Mouse (Mus musculus) neural tube, embryonic 12.5 days (tissue): ENCODE data around the gene Chaf1a. TPM values are rescaled to one million over a fixed set of nuclear protein-coding genes. Genes with fewer than 3 reads are reported as not detected.
"Not testable (repeated sequence)": the region's sequence is repeated elsewhere in the genome, so short reads cannot be mapped to it uniquely, and the experiment has no call there.

Source experiments
- ATAC-seq: fragments of 200-750 bp; cut with Nextera tagmentation; 2 replicates; pipeline ENCODE4 v1.8.0; 2017; ENCODE audit warnings: low read depth, mild to moderate bottlenecking, moderate TSS enrichment, moderate library complexity; ENCODE audit not compliant: low FRiP score
- H3K27ac ChIP-seq: fragments of 300-500 bp; sonication (generic); 2 replicates; pipeline ENCODE4 v1.5.1; 2016
- H3K27me3 ChIP-seq: fragments of 300-500 bp; sonication (generic); replicated peaks from 2 replicates; pipeline ENCODE4 v1.6.1; 2016; ENCODE audit warnings: mild to moderate bottlenecking
- H3K36me3 ChIP-seq: fragments of 300-500 bp; sonication (generic); 2 replicates; pipeline ENCODE4 v1.6.1; 2016; ENCODE audit warnings: mild to moderate bottlenecking
- H3K4me1 ChIP-seq: fragments of 300-500 bp; sonication (generic); 2 replicates; pipeline ENCODE4 v1.6.1; 2016
- H3K4me2 ChIP-seq: fragments of 300-500 bp; sonication (generic); replicated peaks from 2 replicates; pipeline ENCODE4 v1.6.1; 2016; ENCODE audit warnings: mild to moderate bottlenecking
- H3K4me3 ChIP-seq: fragments of 300-500 bp; sonication (generic); 2 replicates; pipeline ENCODE4 v1.5.1; 2016
- H3K9ac ChIP-seq: fragments of 300-500 bp; sonication (generic); 2 replicates; pipeline ENCODE4 v1.6.1; 2016; ENCODE audit warnings: mild to moderate bottlenecking
- H3K9me3 ChIP-seq: fragments of 300-500 bp; sonication (generic); 2 replicates; pipeline ENCODE4 v1.6.1; 2016; ENCODE audit warnings: mild to moderate bottlenecking
- WGBS: fragments of 180-500 bp; shearing (Covaris S2); methylation state at CpG from one replicate; pipeline ENCODE4 v1.1.7; 2016; 5-methylcytosine and 5-hydroxymethylcytosine counted together
- polyA plus RNA-seq: library from polyadenylated mRNA; unstranded; fragments of >200 nt; fragmentation: Nextera tagmentation; extraction: Ambion mirVana; gene quantifications from 2 replicates; pipeline ENCODE4 v1.2.1, GENCODE M21; 2016

Gene Chaf1a
- polyA plus RNA-seq, 1 experiment from 2014 or later: 25.3 TPM

GRCm38 (mm10) chr17:56057381-56058120, 17.3 kb downstream of the Chaf1a start:
- H3K4me1 ChIP-seq: no peaks in the 10 kb centered on the region
- H3K27me3 ChIP-seq: no peaks in the 10 kb centered on the region
- ATAC-seq: no peak
- no peak overlapping the region for H3K4me2 ChIP-seq
- no peak overlapping the region for H3K4me3 ChIP-seq
- WGBS: 90% methylated on average over 11 of the region's 11 CpGs
- peaks cover 70% of the 10 kb centered on the region for H3K36me3 ChIP-seq
- no peak overlapping the region for H3K27ac ChIP-seq
- no peak overlapping the region for H3K9ac ChIP-seq
- H3K9me3 ChIP-seq: no peaks in the 10 kb centered on the region

GRCm38 (mm10) chr17:56062081-56062480, 21.8 kb downstream of the Chaf1a start:
- Histone ChIP-seq H3K9me3 (no peaks in the 10 kb centered on the region), H3K9ac (no peak overlapping the region), H3K4me3 (no peak overlapping the region), H3K27me3 (no peaks in the 10 kb centered on the region), H3K4me2 (no peak overlapping the region), H3K4me1 (no peaks in the 10 kb centered on the region), H3K27ac (no peak overlapping the region), H3K36me3 (peaks cover 97% of the 10 kb centered on the region)
- ATAC-seq: no peak
- 93% methylated on average over 7 of the region's 7 CpGs for WGBS

GRCm38 (mm10) chr17:56065715-56066114, 25.5 kb downstream of the Chaf1a start:
- not testable (repeated sequence) for H3K4me3 ChIP-seq, H3K27me3 ChIP-seq, H3K4me2 ChIP-seq, H3K9ac ChIP-seq, H3K9me3 ChIP-seq, H3K4me1 ChIP-seq, ATAC-seq, H3K27ac ChIP-seq
- H3K36me3 ChIP-seq: peaks cover 99% of the 10 kb centered on the region
- WGBS: 80% methylated on average over 6 of the region's 6 CpGs

- H3K4me3 ChIP-seq: no peak overlapping the region
- no peaks in the 10 kb centered on the region for H3K9me3 ChIP-seq
- H3K27ac ChIP-seq: no peak overlapping the region
- no peak overlapping the region for H3K9ac ChIP-seq
- no peaks in the 10 kb centered on the region for H3K27me3 ChIP-seq
- no peaks in the 10 kb centered on the region for H3K4me1 ChIP-seq
- peaks cover 99% of the 10 kb centered on the region for H3K36me3 ChIP-seq
- no peak overlapping the region for H3K4me2 ChIP-seq
- ATAC-seq: no peak
These were observed 26.2 kb downstream of the Chaf1a start for GRCm38 (mm10) chr17:56066451-56066850.

- H3K9ac ChIP-seq: no peak overlapping the region
- no peak overlapping the region for H3K27ac ChIP-seq
- WGBS: 94% methylated on average over 14 of the region's 14 CpGs
- H3K4me3 ChIP-seq: no peak overlapping the region
- ATAC-seq: no peak
- H3K27me3 ChIP-seq: no peaks in the 10 kb centered on the region
- H3K4me1 ChIP-seq: peaks cover 5% of the 10 kb centered on the region
- no peaks in the 10 kb centered on the region for H3K9me3 ChIP-seq
- H3K36me3 ChIP-seq: peaks cover 89% of the 10 kb centered on the region
- no peak overlapping the region for H3K4me2 ChIP-seq
These were observed 28.8 kb downstream of the Chaf1a start for GRCm38 (mm10) chr17:56069066-56069465.

GRCm38 (mm10) chr17:56071126-56071525, 30.9 kb downstream of the Chaf1a start:
- Histone ChIP-seq H3K4me2 (no peak overlapping the region), H3K36me3 (peaks cover 69% of the 10 kb centered on the region), H3K4me1 (peaks cover 19% of the 10 kb centered on the region), H3K27me3 (no peaks in the 10 kb centered on the region), H3K9me3 (no peaks in the 10 kb centered on the region), H3K4me3 (no peak overlapping the region), H3K27ac (no peak overlapping the region), H3K9ac (no peak overlapping the region)
- ATAC-seq: no peak

- no peak for ATAC-seq
- Histone ChIP-seq H3K27ac (no peak overlapping the region), H3K27me3 (no peaks in the 10 kb centered on the region), H3K4me3 (no peak overlapping the region), H3K4me1 (peaks cover 19% of the 10 kb centered on the region), H3K36me3 (peaks cover 58% of the 10 kb centered on the region), H3K9ac (no peak overlapping the region), H3K4me2 (no peak overlapping the region), H3K9me3 (no peaks in the 10 kb centered on the region)
- 85% methylated on average over 5 of the region's 5 CpGs for WGBS
These were observed 32.0 kb downstream of the Chaf1a start for GRCm38 (mm10) chr17:56072243-56072642.

- peaks cover 38% of the 10 kb centered on the region for H3K36me3 ChIP-seq
- peak overlapping the region; percentile 82 for H3K9ac ChIP-seq
- H3K27me3 ChIP-seq: no peaks in the 10 kb centered on the region
- peaks cover 19% of the 10 kb centered on the region for H3K4me1 ChIP-seq
- H3K4me3 ChIP-seq: peak overlapping the region; percentile 82
- peak overlapping the region; percentile 82 for H3K27ac ChIP-seq
- H3K4me2 ChIP-seq: peak overlapping the region; percentile 78
- peak; percentile 19 for ATAC-seq
- H3K9me3 ChIP-seq: no peaks in the 10 kb centered on the region
- WGBS: 9% methylated on average over 22 of the region's 22 CpGs
These were observed 34.0 kb downstream of the Chaf1a start for GRCm38 (mm10) chr17:56074097-56074826.

GRCm38 (mm10) chr17:56074827-56075208, 34.6 kb downstream of the Chaf1a start, which contains the start of gene Ubxn6:
Ubxn6 (minus strand) TSS chr17:56075028.
- Histone ChIP-seq H3K4me1 (peaks cover 19% of the 10 kb centered on the region), H3K4me3 (peak within 1 kb of the TSS; percentile 82), H3K27me3 (no peaks in the 10 kb centered on the region), H3K36me3 (peaks cover 32% of the 10 kb centered on the region), H3K4me2 (peak within 1 kb of the TSS; percentile 78), H3K27ac (peak within 1 kb of the TSS; percentile 82), H3K9me3 (no peaks in the 10 kb centered on the region), H3K9ac (peak within 1 kb of the TSS; percentile 82)
- under 1% methylated on average over 35 of the region's 35 CpGs for WGBS
- ATAC-seq: peak; percentile 59

- Histone ChIP-seq H3K4me2 (no peak overlapping the region), H3K27me3 (no peaks in the 10 kb centered on the region), H3K4me1 (peaks cover 44% of the 10 kb centered on the region), H3K4me3 (no peak overlapping the region), H3K27ac (no peak overlapping the region), H3K36me3 (peaks cover 12% of the 10 kb centered on the region), H3K9me3 (no peaks in the 10 kb centered on the region), H3K9ac (no peak overlapping the region)
- ATAC-seq: no peak
- WGBS: 91% methylated on average over 5 of the region's 5 CpGs
These were observed 37.3 kb downstream of the Chaf1a start for GRCm38 (mm10) chr17:56077523-56077922.

- ATAC-seq, H3K27ac ChIP-seq, H3K9me3 ChIP-seq, H3K4me3 ChIP-seq, H3K9ac ChIP-seq, H3K36me3 ChIP-seq, H3K27me3 ChIP-seq: not testable (repeated sequence)
- WGBS: 65% methylated on average over 9 of the region's 9 CpGs
- Histone ChIP-seq H3K4me2 (peak overlapping the region; percentile 96), H3K4me1 (peaks cover 44% of the 10 kb centered on the region)
These were observed 38.1 kb downstream of the Chaf1a start for GRCm38 (mm10) chr17:56078361-56078760.

- H3K4me1 ChIP-seq: peaks cover 38% of the 10 kb centered on the region
- ATAC-seq: peak; percentile 93
- peak within 1 kb of the TSS; percentile 88 for H3K9ac ChIP-seq
- H3K27me3 ChIP-seq: no peaks in the 10 kb centered on the region
- H3K4me3 ChIP-seq: peak within 1 kb of the TSS; percentile 90
- under 1% methylated on average over 61 of the region's 61 CpGs for WGBS
- peak within 1 kb of the TSS; percentile 57; the same call in 1 of the 2 replicates for H3K27ac ChIP-seq
- H3K9me3 ChIP-seq: no peaks in the 10 kb centered on the region
- H3K4me2 ChIP-seq: peak within 1 kb of the TSS; percentile 96
- peaks cover 12% of the 10 kb centered on the region for H3K36me3 ChIP-seq
These were observed 38.9 kb downstream of the Chaf1a start, which contains the start of gene Hdgfl2 for GRCm38 (mm10) chr17:56078880-56079795. Hdgfl2 (plus strand) TSS chr17:56079634.
